Mouse (Mus musculus): Measurements from ENCODE around the gene Llgl2. TPM values are rescaled to one million over a fixed set of nuclear protein-coding genes. Genes with fewer than 3 reads are reported as not detected.

Llgl2 gene
- total RNA-seq, 2 experiments from 2014 or later, result 18.7 to 21.2 TPM

DNA sequence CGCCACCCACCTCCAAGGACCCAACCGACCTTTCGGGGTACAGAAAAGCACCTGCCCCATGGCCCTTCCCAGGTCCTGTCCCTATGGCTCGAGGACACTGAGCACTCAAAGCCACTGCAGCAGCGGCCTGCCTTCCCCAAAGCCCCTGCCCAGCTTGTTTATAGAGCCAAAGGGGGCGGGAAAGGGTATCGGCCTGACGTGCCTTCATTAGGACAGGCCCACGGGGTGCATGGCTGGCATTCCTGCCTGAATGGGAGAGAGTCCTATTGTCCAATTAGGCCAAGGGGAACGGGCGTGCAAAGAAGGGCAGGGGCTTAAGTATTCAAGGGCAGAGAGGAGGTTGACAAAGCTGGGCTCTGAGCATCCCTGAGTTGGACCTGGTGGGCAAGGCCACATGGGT is 15.9 kb upstream of the Llgl2 start:
- intact Hi-C loops (cut with DNase I), result no loop called here
- no peak for DNase-seq

DNA sequence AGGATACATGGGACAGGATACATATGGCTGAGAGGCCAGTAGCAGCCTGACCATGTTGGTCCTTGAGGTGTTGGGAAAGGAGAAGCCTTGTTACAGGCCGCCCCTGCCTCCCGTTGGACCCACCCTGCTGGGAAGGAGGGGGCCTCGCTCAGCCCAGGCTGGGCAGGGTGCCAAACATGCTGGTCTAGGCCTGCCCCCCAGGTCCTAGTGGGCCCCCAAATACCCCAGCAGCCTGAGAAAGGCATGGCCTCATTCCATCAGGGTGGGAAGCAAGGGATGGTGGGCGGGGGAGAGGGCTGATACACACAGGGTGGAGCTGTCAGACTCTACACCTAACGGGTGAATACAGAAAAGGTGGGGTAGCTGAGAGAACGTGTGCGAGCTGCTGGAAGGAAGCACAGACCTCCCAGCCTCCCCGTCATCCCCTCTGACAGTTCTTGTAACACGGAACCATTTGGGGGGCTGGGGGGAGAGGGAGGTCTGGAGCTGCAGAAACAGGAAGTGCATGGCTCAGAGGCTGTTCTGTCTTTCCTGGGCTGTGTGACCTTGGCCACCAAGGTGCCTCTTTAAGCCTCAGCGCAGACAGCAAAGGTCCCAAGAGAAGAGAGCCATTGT is 15.0 kb upstream of the Llgl2 start:
- peak; percentile 53 to 73 for DNase-seq
- intact Hi-C loops (cut with DNase I), result loop anchor here (1.0 kb wide), 1 partner anchor 30 kb away; no protein-coding TSS in a partner anchor

DNA sequence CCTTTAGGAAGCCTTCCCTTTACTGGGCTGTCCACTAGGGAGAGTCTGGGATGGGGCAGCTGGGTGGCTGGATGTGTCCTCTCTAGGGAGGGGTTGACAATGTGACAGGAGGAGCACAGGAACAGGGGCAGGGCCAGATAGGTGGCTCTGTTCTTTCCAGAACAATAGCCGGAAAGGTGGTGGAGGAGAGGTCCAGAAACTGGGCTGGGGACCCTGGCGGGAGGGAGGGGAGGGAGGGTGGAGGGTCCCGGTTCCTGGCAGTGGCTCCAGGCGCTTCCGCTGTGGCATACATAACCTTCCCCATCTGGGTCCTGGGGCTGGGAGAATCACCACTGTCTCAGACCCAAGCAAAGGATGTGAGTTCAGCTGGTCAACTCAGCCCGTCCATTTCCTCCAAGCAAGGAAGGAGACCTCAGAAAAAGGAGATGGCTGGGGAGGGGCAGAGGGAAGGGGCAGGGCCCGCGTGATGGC is 14.5 kb upstream of the Llgl2 start:
- intact Hi-C loops (cut with DNase I), result loop anchor here (1.0 kb wide), 1 partner anchor 30 kb away; no protein-coding TSS in a partner anchor
- peak; percentile 59 to 65 for DNase-seq

GRCm38 (mm10) chr11:115810377-115810776 is 13.5 kb upstream of the Llgl2 start:
- DNase-seq, result peak; percentile 66 to 69
- intact Hi-C loops (cut with DNase I), result loop anchor here (5.0 kb wide), 2 partner anchors 163 to 183 kb away; partner anchors contain the start of gene Slc25a19

- DNase-seq, result no peak
- intact Hi-C loops (cut with DNase I), result loop anchor here (1.0 to 5.0 kb wide), 3 partner anchors 44 to 184 kb away; partner anchors contain the start of gene Slc25a19
Observed at GRCm38 (mm10) chr11:115811381-115812093, 12.3 kb upstream of the Llgl2 start.

GRCm38 (mm10) chr11:115812095-115812494 is 11.8 kb upstream of the Llgl2 start:
- DNase-seq, result peak; percentile 52 to 70
- intact Hi-C loops (cut with DNase I), result loop anchor here (1.0 to 5.0 kb wide), 3 partner anchors 45 to 185 kb away; partner anchors contain the start of gene Slc25a19

GRCm38 (mm10) chr11:115812533-115813420 is 11.1 kb upstream of the Llgl2 start:
- peak; percentile 35 to 57 for DNase-seq
- intact Hi-C loops (cut with DNase I), result loop anchor here (1.0 to 5.0 kb wide), 3 partner anchors 45 to 185 kb away; partner anchors contain the start of gene Slc25a19

DNA sequence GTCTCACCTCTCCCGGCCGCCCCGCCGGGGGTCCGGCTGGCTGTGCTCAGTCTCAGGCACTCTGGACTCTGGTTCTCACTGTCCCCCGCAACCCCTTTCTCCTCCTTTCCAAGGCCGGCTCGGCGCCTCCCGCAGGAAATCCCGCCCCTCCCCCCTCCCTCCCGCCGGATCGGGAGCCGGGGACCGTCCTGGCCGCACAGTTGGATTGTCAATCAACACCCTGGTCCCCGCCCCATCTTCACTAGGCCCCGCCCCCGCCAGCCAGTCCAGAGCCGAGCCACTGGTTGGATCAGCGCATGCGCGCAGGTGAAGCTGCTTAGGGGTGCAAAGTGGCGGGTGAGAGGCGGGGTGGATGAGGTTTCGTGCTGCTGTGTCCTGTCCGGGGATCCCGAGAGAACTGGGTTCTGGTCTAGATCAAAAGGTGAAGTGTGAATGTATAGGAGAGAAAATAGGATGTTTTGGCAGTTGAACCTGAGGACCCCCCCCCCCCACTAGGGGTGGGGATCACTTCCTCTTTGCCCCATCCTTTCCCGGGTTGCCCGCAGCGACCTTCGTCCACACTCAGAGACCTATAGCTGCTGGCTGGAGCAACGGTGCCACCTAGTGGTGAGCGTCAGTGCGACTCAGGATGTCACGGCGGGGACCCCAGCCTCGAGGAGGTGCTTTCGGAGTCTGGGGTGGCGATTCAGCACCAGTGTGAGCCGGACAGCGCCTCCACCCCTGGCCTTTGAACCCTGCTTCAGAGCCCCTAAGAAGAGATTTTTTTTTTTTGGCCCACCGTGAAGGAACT is 10.1 kb upstream of the Llgl2 start, which contains the start of gene Caskin2:
TSS of gene Caskin2 (minus strand) at position 133 of the 790 bp plus-strand sequence.
- intact Hi-C loops (cut with DNase I), result loop anchor here (1.0 to 5.0 kb wide), 4 partner anchors 45 to 186 kb away; partner anchors contain the start of genes Myo15b and Slc25a19
- peak; percentile 94 to 95 for DNase-seq

GRCm38 (mm10) chr11:115814605-115815450 is 9.0 kb upstream of the Llgl2 start, which contains the start of gene Tsen54:
Gene Tsen54, plus strand, starts transcription at chr11:115814724.
- intact Hi-C loops (cut with DNase I), result loop anchor here (1.0 to 5.0 kb wide), 4 partner anchors 44 to 188 kb away; partner anchors contain the start of genes Myo15b and Slc25a19
- peak; percentile 90 to 94 for DNase-seq

DNA sequence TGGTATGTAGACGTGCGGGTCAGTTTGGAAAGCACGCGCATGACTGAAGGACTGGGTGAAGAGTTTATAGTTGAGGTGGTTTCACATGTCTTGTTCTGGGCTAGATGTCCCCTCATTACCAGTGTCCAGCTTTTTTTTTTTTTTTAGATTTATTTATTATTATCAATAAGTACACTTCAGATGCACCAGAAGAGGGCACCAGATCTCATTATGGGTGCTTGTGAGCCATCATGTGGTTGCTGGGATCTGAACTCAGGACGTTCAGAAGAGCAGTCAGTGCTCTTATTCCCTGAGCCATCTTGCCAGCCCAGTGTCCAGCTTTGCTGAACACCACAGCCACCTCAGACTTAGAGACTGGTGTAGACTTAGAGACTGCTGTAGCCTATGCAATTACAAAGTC is 6.5 kb upstream of the Llgl2 start:
- no peak for DNase-seq
- intact Hi-C loops (cut with DNase I), result no loop called here

DNA sequence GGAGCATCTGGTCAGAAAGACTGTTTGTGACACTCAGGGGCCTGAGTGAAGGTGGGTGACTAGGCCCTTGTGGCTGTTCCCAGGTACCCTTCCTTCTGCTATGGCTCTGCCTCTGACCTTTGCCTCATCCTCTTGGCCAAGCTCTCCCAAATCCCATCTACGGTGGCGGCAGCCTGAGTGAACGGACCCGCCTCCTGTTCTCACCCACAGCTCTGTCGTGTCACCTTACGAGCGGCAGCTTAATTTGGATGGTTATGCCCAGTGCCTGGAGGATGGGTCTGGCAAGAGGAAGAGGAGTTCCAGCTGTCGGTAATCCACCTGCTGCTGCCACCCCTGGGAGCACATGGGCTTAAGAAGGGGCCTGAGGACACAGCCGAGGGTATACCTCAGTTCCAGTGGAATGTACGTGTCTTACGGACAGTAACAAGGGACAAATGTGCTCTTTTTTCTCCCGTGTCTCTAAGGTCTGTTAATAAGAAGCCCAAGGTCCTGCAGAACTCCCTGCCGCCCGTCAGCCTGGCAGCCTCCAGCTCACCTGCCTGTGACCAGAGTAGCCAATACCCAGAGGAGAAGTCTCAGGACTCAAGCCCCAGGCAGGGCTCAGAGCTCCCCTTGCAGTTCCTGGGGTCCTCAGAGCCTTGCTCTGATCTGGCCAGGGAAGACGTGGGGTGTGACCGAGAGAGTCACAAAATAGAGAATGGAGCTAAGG is 3.8 kb upstream of the Llgl2 start:
- intact Hi-C loops (cut with DNase I), result no loop called here
- no peak for DNase-seq

- intact Hi-C loops (cut with DNase I), result no loop called here
- no peak for DNase-seq
Observed at GRCm38 (mm10) chr11:115821001-115821400, 2.8 kb upstream of the Llgl2 start.

DNA sequence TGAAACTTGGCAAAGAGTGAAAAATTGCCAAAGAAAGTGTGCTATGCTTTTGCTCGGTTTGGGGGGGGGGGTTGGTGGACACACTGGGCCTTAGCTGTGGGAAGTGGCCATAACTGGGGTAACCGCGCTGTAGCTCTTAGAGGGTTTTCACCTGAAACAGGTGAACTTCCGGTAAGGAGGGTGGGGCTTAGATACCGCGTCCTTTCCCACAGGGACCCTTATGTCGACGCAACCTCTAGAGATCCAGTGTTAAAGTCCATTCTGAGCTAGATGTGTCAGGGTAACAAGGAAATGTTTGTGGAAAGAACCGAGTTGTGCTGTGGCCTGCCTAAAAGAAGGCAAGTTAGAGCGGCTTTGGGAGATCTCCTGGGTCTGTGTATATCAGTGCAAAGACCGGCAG is 964 bp downstream of the Llgl2 start:
- intact Hi-C loops (cut with DNase I), result loop anchor here (2.0 kb wide), 1 partner anchor 34 kb away; the partner anchor contains the start of gene Myo15b
- no peak for DNase-seq

- intact Hi-C loops (cut with DNase I), result no loop called here
- no peak for DNase-seq
Observed at GRCm38 (mm10) chr11:115826487-115826886, 2.6 kb downstream of the Llgl2 start.

DNA sequence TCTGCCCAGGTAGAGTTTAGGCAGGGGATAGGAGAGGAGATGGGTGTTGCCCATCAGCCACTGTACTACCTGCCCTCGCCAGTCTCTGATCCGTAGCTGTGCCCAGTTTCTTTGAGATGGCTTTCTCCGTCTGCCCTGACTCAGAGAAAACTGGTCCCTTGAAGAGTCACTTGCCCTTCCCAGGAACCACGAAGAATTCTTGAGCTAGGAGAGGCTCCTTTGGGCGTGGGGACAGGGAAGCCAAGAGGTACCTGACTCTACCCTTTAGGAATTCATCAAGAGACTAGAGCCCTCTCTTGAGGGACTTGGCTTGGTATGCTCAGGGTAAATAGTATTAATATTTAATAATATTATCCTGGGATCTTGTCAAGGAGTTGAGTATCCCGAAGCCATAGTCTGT is 3.8 kb downstream of the Llgl2 start:
- intact Hi-C loops (cut with DNase I), result no loop called here

DNA sequence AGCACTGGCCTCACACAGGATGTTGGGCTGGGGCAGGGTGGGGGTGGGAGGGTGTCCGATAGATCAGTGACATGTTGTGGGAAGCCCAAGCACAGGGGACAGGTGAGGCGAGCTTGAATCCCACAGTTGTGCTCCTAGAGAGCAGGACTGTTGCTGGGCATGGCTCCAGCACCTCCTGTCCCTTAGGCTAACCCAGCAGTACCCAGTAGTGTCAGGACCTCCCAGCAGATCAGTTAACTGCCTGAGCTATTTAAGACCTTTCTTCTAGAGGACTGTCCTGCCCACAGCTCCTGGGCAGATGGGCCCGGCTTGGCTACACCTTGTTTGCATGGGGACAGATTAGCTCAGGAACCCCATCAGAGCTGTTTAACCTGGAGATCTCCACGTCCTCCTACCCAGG is 5.2 kb downstream of the Llgl2 start:
- no peak for DNase-seq
- intact Hi-C loops (cut with DNase I), result no loop called here

More for the DNA sequence above, 3.8 kb downstream of the Llgl2 start:
- no peak for DNase-seq

GRCm38 (mm10) chr11:115830550-115831325 is 6.9 kb downstream of the Llgl2 start:
- no peak for DNase-seq
- intact Hi-C loops (cut with DNase I), result no loop called here
